Mouse (Mus musculus) G1E (cell line): ENCODE data around the gene Efcab10.

Experiments used
- CTCF ChIP-seq: IDR thresholded peaks from 2 replicates; pipeline ENCODE4 v1.5.1; 2012; ENCODE audit warnings: low read depth, low read length, inconsistent platforms, mixed read lengths
- GATA1 ChIP-seq: IDR thresholded peaks from 2 replicates; pipeline ENCODE4 v1.6.1; 2012; ENCODE audit warnings: borderline replicate concordance, low read length, inconsistent platforms, mixed read lengths

GRCm38 (mm10) chr12:33369555-33369954 lies 25.1 kb upstream of the Efcab10 start:
- TF ChIP-seq CTCF (no peak), GATA1 (no peak)
